Mouse (Mus musculus): ENCODE measurements at regions not wholly inside any gene's neighbourhood (a gene's known extent, or its start where the extent isn't known, plus 50 kb on each side); places are given as distances from the start of the nearest gene placed in this dataset.
"Not testable (repeated sequence)": the region's sequence is repeated elsewhere in the genome, so short reads cannot be mapped to it uniquely, and the experiment has no call there.

- not testable (repeated sequence) for H3K4me1 ChIP-seq (ENCODE audit: control insufficient read depth, insufficient read depth, low read length); H3K27me3 ChIP-seq (replicated peaks; ENCODE audit: control insufficient read depth, insufficient read depth, low read length); ATAC-seq (ENCODE audit: low read depth); DNase-seq (ENCODE audit: low spot score); H3K27ac ChIP-seq (replicated peaks; ENCODE audit: low read depth, low read length); H3K4me2 ChIP-seq (ENCODE audit: low read depth, low read length); H3K9me3 ChIP-seq (ENCODE audit: control insufficient read depth, low read length); H3K9ac ChIP-seq (ENCODE audit: low read depth, low read length); H3K4me3 ChIP-seq (ENCODE audit: low read depth, low read length); H3K36me3 ChIP-seq (ENCODE audit: control insufficient read depth, insufficient read depth, low read length)
- 71% methylated on average over 2 of the region's 2 CpGs for WGBS
Measured at GRCm38 (mm10) chr14:58274440-58274839, 204.1 kb downstream of the Fgf9 start.

- DNase-seq (ENCODE audit: low spot score) (no peak), ATAC-seq (ENCODE audit: low read depth) (no peak)
- H3K4me2 ChIP-seq (ENCODE audit: low read depth, low read length), result no peak overlapping the region
- WGBS, result 82% methylated on average over 10 of the region's 10 CpGs
- H3K27me3 ChIP-seq (replicated peaks; ENCODE audit: control insufficient read depth, insufficient read depth, low read length), result no peaks in the 10 kb centered on the region
- H3K36me3 ChIP-seq (ENCODE audit: control insufficient read depth, insufficient read depth, low read length), result no peaks in the 10 kb centered on the region
- H3K4me1 ChIP-seq (ENCODE audit: control insufficient read depth, insufficient read depth, low read length), result no peaks in the 10 kb centered on the region
- H3K9me3 ChIP-seq (ENCODE audit: control insufficient read depth, low read length), result no peaks in the 10 kb centered on the region
- H3K4me3 ChIP-seq (ENCODE audit: low read depth, low read length), result no peak overlapping the region
- H3K27ac ChIP-seq (replicated peaks; ENCODE audit: low read depth, low read length), result no peak overlapping the region
- H3K9ac ChIP-seq (ENCODE audit: low read depth, low read length), result no peak overlapping the region
Measured at GRCm38 (mm10) chr14:58273693-58274419, 203.5 kb downstream of the Fgf9 start.

- Histone ChIP-seq H3K36me3 (ENCODE audit: control insufficient read depth, insufficient read depth, low read length) (no peaks in the 10 kb centered on the region), H3K27ac (replicated peaks; ENCODE audit: low read depth, low read length) (no peak overlapping the region), H3K4me3 (ENCODE audit: low read depth, low read length) (no peak overlapping the region), H3K9ac (ENCODE audit: low read depth, low read length) (no peak overlapping the region), H3K9me3 (ENCODE audit: control insufficient read depth, low read length) (no peaks in the 10 kb centered on the region), H3K4me2 (ENCODE audit: low read depth, low read length) (no peak overlapping the region), H3K4me1 (ENCODE audit: control insufficient read depth, insufficient read depth, low read length) (peaks cover 10% of the 10 kb centered on the region; the same call in 1 of the 2 replicates), H3K27me3 (replicated peaks; ENCODE audit: control insufficient read depth, insufficient read depth, low read length) (no peaks in the 10 kb centered on the region)
- DNase-seq (ENCODE audit: low spot score), result no peak
- WGBS, result 59% methylated on average over 7 of the region's 7 CpGs
- ATAC-seq (ENCODE audit: low read depth), result no peak
Measured at GRCm38 (mm10) chr14:58265373-58265772, 195.0 kb downstream of the Fgf9 start.

GRCm38 (mm10) chr14:58264401-58264800 is 194.1 kb downstream of the Fgf9 start:
- H3K9me3 ChIP-seq (ENCODE audit: control insufficient read depth, low read length), result no peaks in the 10 kb centered on the region
- H3K36me3 ChIP-seq (ENCODE audit: control insufficient read depth, insufficient read depth, low read length), result no peaks in the 10 kb centered on the region
- ATAC-seq (ENCODE audit: low read depth), result no peak

GRCm38 (mm10) chr14:58253369-58253968 is 183.1 kb downstream of the Fgf9 start:
- Histone ChIP-seq H3K9me3 (ENCODE audit: control insufficient read depth, low read length) (no peaks in the 10 kb centered on the region), H3K27me3 (replicated peaks; ENCODE audit: control insufficient read depth, insufficient read depth, low read length) (no peaks in the 10 kb centered on the region), H3K4me1 (ENCODE audit: control insufficient read depth, insufficient read depth, low read length) (peaks cover 8% of the 10 kb centered on the region; the same call in 1 of the 2 replicates), H3K4me2 (ENCODE audit: low read depth, low read length) (no peak overlapping the region), H3K4me3 (ENCODE audit: low read depth, low read length) (no peak overlapping the region), H3K27ac (replicated peaks; ENCODE audit: low read depth, low read length) (no peak overlapping the region), H3K36me3 (ENCODE audit: control insufficient read depth, insufficient read depth, low read length) (no peaks in the 10 kb centered on the region), H3K9ac (ENCODE audit: low read depth, low read length) (no peak overlapping the region)
- peak; percentile 92 for DNase-seq (ENCODE audit: low spot score)
- 22% methylated on average over 3 of the region's 3 CpGs for WGBS
- ATAC-seq (ENCODE audit: low read depth), result peak; percentile 83; the same call in 1 of the 2 replicates

More at GRCm38 (mm10) chr14:58264401-58264800, 194.1 kb downstream of the Fgf9 start:
- Histone ChIP-seq H3K27me3 (replicated peaks; ENCODE audit: control insufficient read depth, insufficient read depth, low read length) (no peaks in the 10 kb centered on the region), H3K4me1 (ENCODE audit: control insufficient read depth, insufficient read depth, low read length) (peaks cover 10% of the 10 kb centered on the region; the same call in 1 of the 2 replicates), H3K4me3 (ENCODE audit: low read depth, low read length) (no peak overlapping the region), H3K27ac (replicated peaks; ENCODE audit: low read depth, low read length) (no peak overlapping the region), H3K4me2 (ENCODE audit: low read depth, low read length) (no peak overlapping the region), H3K9ac (ENCODE audit: low read depth, low read length) (no peak overlapping the region)
- 58% methylated on average over 7 of the region's 7 CpGs for WGBS
- DNase-seq (ENCODE audit: low spot score), result no peak

GRCm38 (mm10) chr14:58225869-58226268 is 155.5 kb downstream of the Fgf9 start:
- Histone ChIP-seq H3K9ac (ENCODE audit: low read depth, low read length) (no peak overlapping the region), H3K9me3 (ENCODE audit: control insufficient read depth, low read length) (no peaks in the 10 kb centered on the region), H3K27ac (replicated peaks; ENCODE audit: low read depth, low read length) (no peak overlapping the region), H3K4me1 (ENCODE audit: control insufficient read depth, insufficient read depth, low read length) (peaks cover 6% of the 10 kb centered on the region; the same call in 1 of the 2 replicates), H3K4me2 (ENCODE audit: low read depth, low read length) (no peak overlapping the region), H3K27me3 (replicated peaks; ENCODE audit: control insufficient read depth, insufficient read depth, low read length) (no peaks in the 10 kb centered on the region), H3K4me3 (ENCODE audit: low read depth, low read length) (no peak overlapping the region), H3K36me3 (ENCODE audit: control insufficient read depth, insufficient read depth, low read length) (no peaks in the 10 kb centered on the region)
- WGBS, result 89% methylated on average over 1 of the region's 1 CpGs
- no peak for ATAC-seq (ENCODE audit: low read depth)
- no peak for DNase-seq (ENCODE audit: low spot score)

- Histone ChIP-seq H3K9me3 (ENCODE audit: control insufficient read depth, low read length) (no peaks in the 10 kb centered on the region), H3K4me1 (ENCODE audit: control insufficient read depth, insufficient read depth, low read length) (peaks cover 6% of the 10 kb centered on the region; the same call in 1 of the 2 replicates), H3K27me3 (replicated peaks; ENCODE audit: control insufficient read depth, insufficient read depth, low read length) (no peaks in the 10 kb centered on the region), H3K4me3 (ENCODE audit: low read depth, low read length) (no peak overlapping the region), H3K36me3 (ENCODE audit: control insufficient read depth, insufficient read depth, low read length) (no peaks in the 10 kb centered on the region), H3K9ac (ENCODE audit: low read depth, low read length) (no peak overlapping the region), H3K27ac (replicated peaks; ENCODE audit: low read depth, low read length) (0 out of 2 replicates have a peak overlapping the region, but pooled peaks have one; percentile 1), H3K4me2 (ENCODE audit: low read depth, low read length) (no peak overlapping the region)
- 0 out of 2 replicates have a peak, but pooled peaks have one; percentile 12 for ATAC-seq (ENCODE audit: low read depth)
- 66% methylated on average over 3 of the region's 3 CpGs for WGBS
- DNase-seq (ENCODE audit: low spot score), result peak; percentile 55
Measured at GRCm38 (mm10) chr14:58224419-58224818, 154.1 kb downstream of the Fgf9 start.

GRCm38 (mm10) chr14:58208401-58208800 is 138.1 kb downstream of the Fgf9 start:
- Histone ChIP-seq H3K27ac (replicated peaks; ENCODE audit: low read depth, low read length) (no peak overlapping the region), H3K9ac (ENCODE audit: low read depth, low read length) (no peak overlapping the region), H3K4me2 (ENCODE audit: low read depth, low read length) (no peak overlapping the region), H3K36me3 (ENCODE audit: control insufficient read depth, insufficient read depth, low read length) (no peaks in the 10 kb centered on the region), H3K4me3 (ENCODE audit: low read depth, low read length) (no peak overlapping the region), H3K4me1 (ENCODE audit: control insufficient read depth, insufficient read depth, low read length) (no peaks in the 10 kb centered on the region), H3K9me3 (ENCODE audit: control insufficient read depth, low read length) (no peaks in the 10 kb centered on the region), H3K27me3 (replicated peaks; ENCODE audit: control insufficient read depth, insufficient read depth, low read length) (no peaks in the 10 kb centered on the region)
- no peak for ATAC-seq (ENCODE audit: low read depth)
- no peak for DNase-seq (ENCODE audit: low spot score)
- WGBS, result 95% methylated on average over 1 of the region's 1 CpGs

All from embryonic facial prominence, embryonic 14.5 days (tissue).